Mouse (Mus musculus) T-helper 2 cell (primary cell): ENCODE results near the gene Mms22l.
"Not testable (repeated sequence)": the region's sequence is repeated elsewhere in the genome, so short reads cannot be mapped to it uniquely, and the experiment has no call there.

Experiments
- in situ Hi-C: fragments of 300-600 bp; cut with MboI, MseI; formaldehyde crosslinking; loops from one replicate; pipeline ENCODE4 v1.15.1; 2025; ENCODE audit warnings: high pct_unique_total_duplicates

Mms22l gene

DNA sequence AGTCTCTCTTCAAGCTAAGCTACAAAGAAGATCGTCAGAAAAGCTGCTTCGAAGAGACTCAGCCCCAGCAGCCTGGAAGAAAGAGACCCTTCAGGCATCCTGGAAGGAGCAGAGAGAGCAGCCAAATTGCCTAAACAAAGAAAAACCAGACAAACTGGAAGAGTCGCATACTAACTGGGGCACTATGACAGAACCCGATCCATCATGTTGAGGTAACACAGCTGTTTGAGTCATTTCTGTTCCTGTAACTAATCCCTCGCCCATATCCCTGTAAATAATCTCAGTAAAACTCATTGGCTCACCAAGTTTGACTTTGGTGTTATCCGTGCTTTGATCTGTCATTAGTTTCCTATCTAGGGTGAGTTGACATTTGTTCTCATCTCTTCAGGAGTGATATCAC lies 123.8 kb downstream of the Mms22l start:
- in situ Hi-C loops, result loop anchor here (25.0 kb wide), 1 partner anchor 642 kb away; no protein-coding TSS in a partner anchor

DNA sequence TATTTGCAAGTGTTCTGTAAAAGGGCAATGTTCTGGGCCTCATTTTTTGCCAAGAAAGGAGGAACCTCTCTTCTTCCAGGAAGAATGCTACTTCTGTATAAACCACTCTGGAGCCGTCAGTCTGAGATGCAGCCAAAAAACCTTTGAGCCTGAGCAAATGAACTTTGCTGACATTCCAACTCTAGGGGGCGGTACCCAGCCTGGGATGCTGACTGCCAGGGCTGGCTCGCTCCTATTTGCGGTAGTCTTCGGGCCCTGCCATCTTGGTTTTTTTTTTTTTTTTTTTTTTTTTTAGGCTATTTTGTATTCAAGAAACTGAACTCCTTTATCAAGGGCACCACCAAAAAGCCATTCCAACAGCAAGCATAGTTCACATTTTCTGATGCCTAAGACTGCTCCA lies 124.2 kb downstream of the Mms22l start:
- in situ Hi-C loops, result loop anchor here (25.0 kb wide), 1 partner anchor 642 kb away; no protein-coding TSS in a partner anchor

DNA sequence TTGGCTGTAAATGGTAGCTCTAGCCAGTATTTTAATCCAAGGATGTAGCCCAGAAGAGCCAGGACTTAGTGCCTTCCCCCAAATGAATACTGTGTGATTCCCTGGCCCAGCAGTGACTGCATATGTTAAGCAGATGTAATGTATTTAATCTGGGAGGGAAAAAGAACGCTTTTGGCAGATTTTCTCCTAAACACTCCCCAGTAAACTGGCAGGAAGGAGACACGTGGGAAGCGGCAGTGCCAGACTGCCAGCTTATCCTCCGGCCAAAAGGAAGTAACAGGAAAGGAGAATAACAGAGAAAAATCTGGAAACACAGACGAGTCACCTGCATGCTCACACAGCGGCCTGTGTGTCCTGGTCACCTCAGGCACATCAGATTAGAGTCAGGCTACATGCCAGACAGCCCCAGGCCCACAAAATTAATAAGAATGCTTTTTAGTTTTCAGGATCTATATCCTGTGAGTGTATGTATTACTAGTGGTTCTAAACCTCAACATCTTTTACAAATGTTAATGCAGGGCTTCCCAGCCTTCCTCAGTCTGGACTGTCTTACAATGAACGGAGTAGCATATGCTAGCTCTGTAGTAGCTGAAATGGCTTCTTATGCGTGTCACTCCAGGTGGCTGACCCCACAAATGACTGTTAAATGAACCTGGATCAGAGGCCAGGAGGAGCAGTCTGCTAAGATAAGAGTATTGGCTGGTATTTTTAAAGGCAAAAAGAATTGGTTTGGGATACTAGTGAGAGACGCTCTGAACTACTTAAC lies 125.4 kb downstream of the Mms22l start:
- in situ Hi-C loops, result loop anchor here (25.0 kb wide), 1 partner anchor 641 kb away; no protein-coding TSS in a partner anchor

DNA sequence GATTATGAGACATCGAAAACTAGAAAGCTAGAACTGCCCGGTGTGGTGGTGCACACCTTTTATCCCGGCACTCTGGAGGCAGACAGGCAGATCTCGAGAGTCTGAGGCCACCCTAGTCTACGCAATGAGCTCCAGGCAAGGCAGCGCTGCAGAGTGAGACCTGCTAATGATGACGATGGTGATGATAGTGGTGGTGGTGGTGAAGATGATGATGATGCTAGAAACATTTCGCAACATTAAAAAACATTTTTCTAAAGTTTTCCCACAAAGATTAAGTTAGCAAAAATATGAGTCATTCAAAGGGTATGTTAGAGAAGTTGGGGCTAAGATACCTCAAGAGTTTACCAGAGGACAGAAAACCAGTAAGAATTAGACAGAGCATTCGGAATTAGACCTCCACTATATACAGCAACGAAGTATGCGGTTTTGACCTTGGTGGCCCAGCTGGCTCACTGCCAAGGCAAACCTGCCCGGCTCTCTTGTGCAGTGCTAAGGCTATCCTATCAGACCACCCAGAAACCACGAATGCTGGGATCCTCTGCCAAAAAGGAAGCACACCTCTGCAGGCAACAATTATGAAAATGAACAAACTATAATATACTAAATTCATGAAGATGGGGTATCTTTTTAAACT lies 129.8 kb downstream of the Mms22l start:
- in situ Hi-C loops, result no loop called here

DNA sequence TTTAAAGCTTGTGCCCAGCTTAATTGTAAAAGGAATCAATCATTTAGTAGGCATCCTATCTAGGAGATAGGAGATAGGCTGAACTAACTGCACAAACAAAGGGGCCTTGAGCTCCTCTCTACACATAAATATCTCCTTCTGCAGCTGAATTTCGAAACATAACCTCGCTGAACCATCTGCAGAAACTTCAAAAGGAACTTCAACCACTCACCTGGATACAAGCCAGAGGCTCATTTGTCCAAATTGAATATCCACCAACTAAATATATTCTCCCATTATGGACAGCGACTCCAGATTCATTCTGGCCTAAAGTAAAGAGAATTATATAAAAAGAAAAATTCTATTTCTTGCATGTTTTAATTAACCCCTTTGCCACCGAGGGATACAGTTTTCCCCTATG lies 130.4 kb downstream of the Mms22l start:
- in situ Hi-C loops, result no loop called here

DNA sequence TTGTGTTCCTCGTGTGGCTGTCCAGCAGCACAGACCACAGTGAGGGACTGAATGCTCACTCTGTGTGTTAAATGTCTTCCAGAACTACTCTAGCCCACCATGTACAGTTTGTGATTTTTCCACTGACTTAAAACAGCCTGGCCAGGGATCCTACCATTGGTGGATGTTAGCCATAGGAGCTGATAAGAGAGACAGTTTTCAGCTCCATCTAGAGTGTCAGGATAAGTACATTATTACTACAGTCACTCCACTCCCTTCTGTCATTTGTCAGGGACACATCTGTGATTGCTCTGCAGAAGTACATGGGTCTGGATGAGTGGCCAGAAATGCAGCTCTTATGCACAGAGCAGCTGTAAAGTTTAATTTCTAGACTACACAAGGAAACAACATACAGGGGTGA lies 131.6 kb downstream of the Mms22l start:
- in situ Hi-C loops, result no loop called here

DNA sequence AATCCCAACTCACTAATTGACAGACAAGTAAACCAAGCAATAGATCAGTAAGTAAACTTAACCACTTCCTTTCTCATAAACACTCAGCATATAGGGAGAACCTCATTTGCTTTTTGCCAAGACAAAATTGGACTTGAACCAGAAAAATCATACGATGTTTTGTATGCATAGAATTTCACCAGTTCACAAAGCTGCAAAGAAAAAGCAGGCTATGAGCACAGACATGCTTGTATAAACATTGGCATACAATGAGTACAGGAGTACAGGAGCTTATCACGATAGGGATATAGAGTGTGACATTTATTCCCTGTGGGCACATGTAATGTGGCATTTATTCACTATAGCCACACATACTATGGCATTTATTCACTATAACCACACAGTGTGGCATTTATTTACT lies 134.2 kb downstream of the Mms22l start:
- in situ Hi-C loops, result no loop called here

DNA sequence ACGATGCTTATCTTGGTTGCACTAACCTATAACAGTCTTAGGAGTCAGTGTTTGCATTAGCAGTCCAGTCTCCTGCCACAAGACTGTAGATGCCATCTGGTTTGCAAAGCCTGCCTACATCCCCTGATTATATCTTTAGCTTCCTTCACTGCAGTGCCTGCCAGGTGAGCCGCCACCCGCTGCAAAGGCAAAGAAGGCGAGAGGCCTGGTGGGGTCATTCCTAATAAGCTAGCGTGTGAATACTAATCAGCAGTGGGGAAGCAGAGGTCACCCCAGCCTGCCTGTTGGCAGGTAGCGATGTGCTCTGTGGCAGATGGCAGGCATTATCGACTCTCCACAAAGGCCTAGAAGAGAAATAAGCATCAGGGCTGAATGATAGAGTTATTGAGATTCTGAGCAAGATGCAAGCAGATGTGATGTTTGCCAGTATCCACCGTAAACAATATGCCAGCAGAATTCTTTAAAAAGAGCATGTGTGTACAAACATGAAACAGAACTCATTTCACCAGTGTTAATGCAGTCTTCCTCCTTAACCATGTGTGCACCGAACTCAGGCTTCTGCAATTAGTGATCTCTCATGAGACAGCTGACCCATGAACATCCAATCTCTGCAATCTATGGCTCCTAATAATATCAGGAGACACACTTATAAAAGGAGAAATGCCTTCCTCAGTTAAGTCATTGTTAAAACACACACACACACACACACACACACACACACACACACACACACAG lies 135.1 kb downstream of the Mms22l start:
- in situ Hi-C loops, result no loop called here

DNA sequence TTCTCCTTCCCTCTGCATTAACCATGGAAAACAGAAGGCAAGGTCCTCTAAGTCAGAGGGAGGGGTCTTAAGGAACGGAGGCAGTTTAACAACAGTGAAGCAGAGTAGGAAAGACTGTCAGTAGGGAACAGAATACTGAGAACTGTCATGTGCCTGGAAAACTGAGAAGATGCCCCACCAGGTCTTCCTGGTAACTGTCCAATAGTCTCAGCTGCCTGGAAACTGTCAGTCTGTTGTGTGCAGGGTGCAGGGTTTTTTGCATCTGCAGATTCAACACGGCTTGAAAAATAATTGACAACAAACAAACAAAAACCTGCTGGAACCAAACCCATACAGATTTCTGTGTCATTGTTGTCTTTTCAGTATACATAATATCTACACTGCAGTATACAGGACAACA lies 146.1 kb downstream of the Mms22l start:
- in situ Hi-C loops, result no loop called here

DNA sequence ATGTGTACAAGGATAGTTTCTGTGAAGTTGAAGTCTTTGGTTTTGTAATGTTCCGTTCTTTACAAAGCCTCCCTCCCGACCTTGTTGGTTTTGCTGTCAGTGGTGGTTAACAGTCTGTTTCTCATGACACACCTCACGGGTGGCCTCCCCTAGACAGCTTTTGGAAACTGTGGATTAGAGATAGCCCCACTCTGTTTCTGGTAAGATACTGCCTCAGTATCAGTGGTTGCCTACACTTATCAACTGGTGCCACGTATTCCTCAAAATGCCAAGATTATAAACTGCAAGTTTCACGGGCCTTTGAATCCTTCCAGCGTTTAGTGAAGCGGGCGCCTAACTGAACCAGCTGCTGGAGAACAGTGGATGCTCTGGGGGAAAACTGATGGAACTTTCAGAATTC lies 148.5 kb downstream of the Mms22l start:
- in situ Hi-C loops, result not testable (repeated sequence)
